ENCODE assay signal across 17 mouse cellular contexts in the genomic region with DNA sequence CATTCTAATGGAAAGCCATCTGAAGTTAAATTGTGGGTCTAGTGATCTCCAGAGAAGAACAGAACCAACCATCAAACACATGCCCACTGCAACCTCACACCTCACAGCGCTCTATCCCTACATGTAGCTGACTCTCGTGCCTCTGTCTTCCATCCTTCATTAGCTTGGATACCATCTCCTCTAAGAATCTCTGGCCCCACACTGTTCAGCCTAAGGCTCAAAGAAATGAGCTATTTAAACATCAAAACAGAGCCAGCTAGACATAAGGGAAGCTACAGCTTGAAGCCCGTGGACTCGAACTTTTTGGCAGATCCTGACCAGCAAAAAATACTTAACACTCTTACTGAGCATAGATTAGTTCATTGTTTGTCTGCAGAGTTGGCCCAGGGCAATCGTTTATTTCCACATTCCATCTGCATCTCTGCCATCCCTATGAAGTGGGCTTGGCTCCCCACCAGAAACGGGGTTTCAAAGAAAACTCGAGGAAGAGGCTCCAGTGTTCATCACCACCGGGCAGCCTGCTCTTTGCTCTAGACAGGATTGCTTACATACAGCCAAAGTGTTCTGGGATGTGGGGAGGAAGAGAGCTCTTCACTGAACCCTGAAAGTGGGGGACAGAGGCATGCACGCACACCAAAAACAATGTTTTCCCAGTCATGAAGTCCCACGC.
DNase-seq lines count a peak whose midpoint lies in the region; ATAC-seq and TF ChIP-seq lines count a peak whose summit lies in the region.
"Had no signal": no experiment of that assay in that cellular context is flagged by ENCODE, and none has a peak within 500 bp of the region (broad histone marks: within the 10 kb centered on the region; RNA-seq: fewer than 3 reads in every experiment).

No protein-coding gene starts in this region.

- no peaks in the 10 kb centered on the region for H3K79me2 ChIP-seq in heart, adult 2 months (replicated peaks; ENCODE audit: control insufficient read depth, insufficient read depth, low read length)

- H3K4me3 ChIP-seq in embryonic facial prominence, embryonic 14.5 days (ENCODE audit: low read depth, low read length): no peak overlapping the region
- no peak overlapping the region for H3K4me3 ChIP-seq in embryonic facial prominence, embryonic 10.5 days
- no peak overlapping the region for H3K4me3 ChIP-seq in layer of hippocampus, adult 2 months
- H3K4me3 ChIP-seq in heart, adult 2 months: no peak overlapping the region
- H3K4me3 ChIP-seq: limb, embryonic 12.5 days had no signal

- no peak overlapping the region for H3K9ac ChIP-seq in embryonic facial prominence, embryonic 14.5 days (ENCODE audit: low read depth, low read length)
- H3K9ac ChIP-seq in heart, adult 2 months (ENCODE audit: low read depth, low read length): no peak overlapping the region
- H3K9ac ChIP-seq: hindbrain, embryonic 14.5 days; limb, embryonic 12.5 days; liver, embryonic 14.5 days had no signal

- H3K9me3 ChIP-seq in embryonic facial prominence, embryonic 14.5 days (ENCODE audit: control insufficient read depth, low read length): no peaks in the 10 kb centered on the region
- no peaks in the 10 kb centered on the region for H3K9me3 ChIP-seq in embryonic facial prominence, embryonic 10.5 days
- H3K9me3 ChIP-seq: limb, embryonic 12.5 days had no signal

- no peaks in the 10 kb centered on the region for H3K27me3 ChIP-seq in embryonic facial prominence, embryonic 14.5 days (replicated peaks; ENCODE audit: control insufficient read depth, insufficient read depth, low read length)
- no peaks in the 10 kb centered on the region for H3K27me3 ChIP-seq in embryonic facial prominence, embryonic 10.5 days (replicated peaks; ENCODE audit: low read depth, poor library complexity, severe bottlenecking)
- no peaks in the 10 kb centered on the region; the same call in 1 of the 2 replicates for H3K27me3 ChIP-seq in heart, adult 2 months (ENCODE audit: control insufficient read depth, insufficient read depth, low read length)
- H3K27me3 ChIP-seq: limb, embryonic 12.5 days had no signal

- no peaks in the 10 kb centered on the region for H3K36me3 ChIP-seq in embryonic facial prominence, embryonic 14.5 days (ENCODE audit: control insufficient read depth, insufficient read depth, low read length)
- no peaks in the 10 kb centered on the region for H3K36me3 ChIP-seq in embryonic facial prominence, embryonic 10.5 days (replicated peaks)
- H3K36me3 ChIP-seq in heart, adult 2 months (ENCODE audit: control insufficient read depth, insufficient read depth, low read length): no peaks in the 10 kb centered on the region
- H3K36me3 ChIP-seq: limb, embryonic 12.5 days had no signal

- TF ChIP-seq CTCF in layer of hippocampus, adult 2 months (conservative IDR thresholded peaks at IDR 0.05): no peak
- no peak for TF ChIP-seq CTCF in heart, adult 2 months (IDR thresholded peaks at IDR 0.05)

- no peak for TF ChIP-seq EP300 in heart, adult 2 months (IDR thresholded peaks at IDR 0.05; ENCODE audit: insufficient read depth, low read depth, low read length)

- peaks cover 18% of the 10 kb centered on the region for H3K4me1 ChIP-seq in embryonic facial prominence, embryonic 14.5 days (ENCODE audit: control insufficient read depth, insufficient read depth, low read length)
- H3K4me1 ChIP-seq in embryonic facial prominence, embryonic 10.5 days: 0 out of 2 replicates have a peak, but pooled peaks cover 2% of the 10 kb centered on the region
- no peaks in the 10 kb centered on the region for H3K4me1 ChIP-seq in heart, adult 2 months (ENCODE audit: control insufficient read depth, insufficient read depth, low read length)
- H3K4me1 ChIP-seq: limb, embryonic 12.5 days had no signal

- peak; percentile 50 for DNase-seq in embryonic facial prominence, embryonic 14.5 days (ENCODE audit: low spot score)
- no peak for DNase-seq in embryonic facial prominence, embryonic 10.5 days (ENCODE audit: low spot score)
- peak; percentile 10 to 22 for DNase-seq in layer of hippocampus, postnatal 10 days (ENCODE audit: low spot score in 2 of 2)
- no peak for DNase-seq in layer of hippocampus, adult 2 months (ENCODE audit: low spot score in 2 of 2)
- peak; percentile 72 to 75 for DNase-seq in right cerebral cortex, postnatal 10 days (ENCODE audit: low spot score in 2 of 2)
- no peak for DNase-seq in right cerebral cortex, postnatal 36 days (ENCODE audit: low spot score in 2 of 2)
- DNase-seq in embryo, embryonic 11 days: no peak
- no peak for DNase-seq in heart, adult 2 months
- DNase-seq: heart, postnatal 10 days; kidney, adult 18-20 months; kidney, postnatal 25 days; thymus, postnatal 14 days had no signal

- intact Hi-C loops in heart, adult 2 months (cut with DNase I): no loop called here

- WGBS in embryonic facial prominence, embryonic 14.5 days: 46% methylated on average over 10 of the region's 10 CpGs
- WGBS in embryonic facial prominence, embryonic 10.5 days: 85% methylated on average over 10 of the region's 10 CpGs
- WGBS in heart, adult 2 months: 59% methylated on average over 10 of the region's 10 CpGs

- ATAC-seq in embryonic facial prominence, embryonic 14.5 days (ENCODE audit: low read depth): 0 out of 2 replicates have a peak, but pooled peaks have one; percentile 47
- ATAC-seq: Patski had no signal

- H3K27ac ChIP-seq in embryonic facial prominence, embryonic 14.5 days (replicated peaks; ENCODE audit: low read depth, low read length): no peak overlapping the region
- H3K27ac ChIP-seq in embryonic facial prominence, embryonic 10.5 days (replicated peaks): no peak overlapping the region
- H3K27ac ChIP-seq in layer of hippocampus, adult 2 months: no peak overlapping the region
- no peak overlapping the region for H3K27ac ChIP-seq in heart, adult 2 months
- H3K27ac ChIP-seq: hindbrain, embryonic 14.5 days; limb, embryonic 12.5 days; liver, embryonic 14.5 days; stomach, postnatal 0 days had no signal

- no peak overlapping the region for H3K4me2 ChIP-seq in embryonic facial prominence, embryonic 14.5 days (ENCODE audit: low read depth, low read length)
- H3K4me2 ChIP-seq: hindbrain, embryonic 14.5 days; limb, embryonic 12.5 days had no signal

- no peak for TF ChIP-seq POLR2A in heart, adult 2 months (IDR thresholded peaks at IDR 0.05; ENCODE audit: insufficient read depth, low read depth, low read length)

Comparison
In these comparisons a context has a peak if more than half of its experiments do, and no peak if none do; other contexts are left out.
1. DNase-seq: peak in embryonic facial prominence, embryonic 14.5 days (single experiment), layer of hippocampus, postnatal 10 days (2 of 2) and right cerebral cortex, postnatal 10 days (2 of 2); none in embryonic facial prominence, embryonic 10.5 days (single experiment), layer of hippocampus, adult 2 months (0 of 2), right cerebral cortex, postnatal 36 days (0 of 2), embryo, embryonic 11 days (single experiment) and heart, adult 2 months (0 of 2).